Mouse (Mus musculus) layer of hippocampus, postnatal 14 days (tissue): ENCODE results near the gene Celf6. TPM values are rescaled to one million over a fixed set of nuclear protein-coding genes. Genes with fewer than 3 reads are reported as not detected.

Source experiments
- DNase-seq, 2 experiments: peaks; one replicate each; pipeline ENCODE4 v3.0.0; 2021 to 2022; ENCODE audit warnings: low spot score in 2 of 2, mixed read lengths in 1 of 2
- total RNA-seq, 2 experiments: library from RNA; stranded (reverse); gene quantifications; 2 replicates each; pipeline ENCODE4 v1.2.3; 2021

Celf6 gene
- total RNA-seq, 2 experiments from 2014 or later, result 26.7 to 33.8 TPM

DNA sequence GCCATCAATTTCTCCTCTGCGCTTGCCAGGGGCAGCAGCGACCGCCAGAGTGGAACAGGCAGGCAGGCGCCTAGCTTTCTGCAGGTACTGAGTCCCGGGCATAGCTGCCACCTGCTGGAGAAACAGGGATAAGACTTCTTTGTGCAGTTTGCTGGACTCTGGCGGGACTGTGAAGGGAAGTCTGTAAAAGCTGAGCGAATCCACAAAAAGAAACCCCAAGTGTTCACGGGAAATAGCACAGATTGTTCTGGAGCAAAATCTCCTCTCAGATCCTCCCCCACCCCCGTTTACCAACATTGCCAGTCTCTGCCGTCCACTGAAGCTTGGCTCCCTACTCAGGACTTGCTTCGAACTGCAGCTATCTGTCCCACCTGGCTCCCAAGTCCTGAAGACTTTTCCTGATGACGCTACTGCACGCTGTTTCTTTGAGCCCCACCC is 7.2 kb downstream of the Celf6 start:
- DNase-seq, result peak; percentile 80 to 91

GRCm38 (mm10) chr9:59588252-59588651 is 10.5 kb downstream of the Celf6 start:
- DNase-seq, result peak; percentile 42 to 72

- peak; percentile 73 to 91 for DNase-seq
Observed at GRCm38 (mm10) chr9:59588710-59589671, 11.3 kb downstream of the Celf6 start.

DNA sequence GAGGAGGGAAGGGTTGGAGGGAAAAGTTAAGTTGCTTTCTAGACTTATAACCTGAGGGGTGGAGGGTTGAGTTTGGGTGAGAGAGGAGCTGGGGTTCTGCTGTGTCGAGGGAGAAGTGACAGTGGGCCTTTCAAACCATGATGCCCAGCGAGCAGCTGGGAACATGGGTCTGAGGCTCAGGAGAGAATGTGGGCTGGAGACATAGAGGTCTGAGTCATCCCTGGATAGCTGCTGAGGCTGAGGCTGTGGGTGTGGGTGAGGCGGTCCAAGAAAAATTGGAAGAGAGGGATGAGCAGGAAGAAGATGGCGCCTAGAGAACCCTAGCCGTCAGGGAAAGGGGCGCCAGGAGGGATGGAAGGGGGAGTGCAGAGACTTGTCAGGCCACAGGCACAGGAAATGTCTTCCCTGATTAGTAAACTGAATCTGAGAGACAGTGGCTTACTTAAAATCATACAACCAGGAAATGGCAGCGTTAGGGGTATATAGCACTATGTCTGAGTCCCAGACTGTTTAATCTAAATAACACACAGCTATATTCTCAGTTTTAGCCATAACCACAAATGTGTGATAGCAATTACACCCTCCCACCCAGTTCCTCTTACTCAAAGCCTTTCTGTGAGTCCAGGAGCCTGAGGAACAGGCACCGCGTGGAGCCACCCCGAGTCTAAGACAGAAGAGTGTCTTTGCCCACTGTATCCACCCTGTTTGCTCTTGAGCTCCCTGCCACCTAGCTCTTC is 12.2 kb downstream of the Celf6 start:
- no peak for DNase-seq

DNA sequence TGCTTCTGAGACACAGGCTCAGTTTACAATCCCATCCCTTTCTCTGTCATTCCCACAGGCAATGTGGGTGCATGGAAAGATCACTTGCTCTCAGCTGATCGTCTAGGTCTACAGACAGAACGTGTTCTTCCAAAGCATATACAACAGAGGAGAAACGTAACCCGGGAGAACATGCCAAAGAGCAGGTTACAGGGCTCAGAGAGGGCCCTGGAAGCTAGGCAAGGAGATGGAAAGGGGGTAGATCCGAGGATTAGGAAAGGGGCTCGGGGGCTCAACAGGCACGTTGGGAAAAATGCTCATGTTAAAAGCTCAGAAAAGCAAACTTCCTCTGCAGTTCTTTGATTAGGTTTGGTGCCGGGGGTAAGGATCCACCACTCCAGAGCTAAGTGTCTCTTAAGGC is 23.9 kb downstream of the Celf6 start:
- DNase-seq, result no peak

DNA sequence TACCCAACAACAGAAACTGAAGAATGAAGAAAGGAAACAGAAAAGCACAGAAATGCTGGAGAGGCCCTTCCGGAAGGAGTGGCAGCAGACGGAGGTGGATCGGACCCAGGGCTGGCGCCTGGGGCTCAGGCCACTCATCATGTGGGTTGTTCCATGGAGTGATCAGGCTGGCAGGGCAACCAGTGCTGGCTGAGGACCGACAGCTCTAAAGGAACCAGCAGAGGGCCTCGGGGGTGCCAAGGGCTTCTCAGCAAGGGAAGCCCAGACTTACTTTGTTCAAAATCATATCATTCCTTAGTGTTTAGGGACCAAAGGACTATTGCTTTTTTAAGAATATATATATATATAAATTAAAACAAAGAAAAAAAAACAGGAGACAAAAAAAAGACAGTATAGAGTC is 28.2 kb downstream of the Celf6 start:
- no peak for DNase-seq

GRCm38 (mm10) chr9:59610950-59611349 is 33.2 kb downstream of the Celf6 start:
- DNase-seq, result no peak

DNA sequence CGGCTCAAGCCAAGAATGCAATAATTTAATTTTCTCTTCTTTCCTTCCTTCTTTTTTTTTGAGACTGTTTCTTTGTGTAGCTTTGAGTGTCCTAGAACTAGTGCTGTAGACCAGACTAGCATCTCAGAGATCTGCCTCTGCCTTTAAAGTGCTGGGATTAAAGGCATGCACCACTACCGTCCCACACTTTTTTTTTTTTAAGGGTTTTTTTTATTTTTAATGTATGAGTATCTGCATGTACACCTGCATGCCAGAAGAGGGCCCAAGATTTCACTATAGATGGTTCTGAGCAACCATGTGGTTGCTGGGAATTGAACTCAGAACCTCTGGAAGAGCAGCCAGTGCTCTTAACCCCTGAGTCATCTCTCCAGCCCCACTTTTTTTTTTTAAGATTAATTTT is 38.1 kb downstream of the Celf6 start:
- no peak for DNase-seq

GRCm38 (mm10) chr9:59616622-59617306 is 39.0 kb downstream of the Celf6 start, which contains the start of gene Parp6:
Parp6 (plus strand) TSS chr9:59617284.
- peak; percentile 99 to 100 for DNase-seq

DNA sequence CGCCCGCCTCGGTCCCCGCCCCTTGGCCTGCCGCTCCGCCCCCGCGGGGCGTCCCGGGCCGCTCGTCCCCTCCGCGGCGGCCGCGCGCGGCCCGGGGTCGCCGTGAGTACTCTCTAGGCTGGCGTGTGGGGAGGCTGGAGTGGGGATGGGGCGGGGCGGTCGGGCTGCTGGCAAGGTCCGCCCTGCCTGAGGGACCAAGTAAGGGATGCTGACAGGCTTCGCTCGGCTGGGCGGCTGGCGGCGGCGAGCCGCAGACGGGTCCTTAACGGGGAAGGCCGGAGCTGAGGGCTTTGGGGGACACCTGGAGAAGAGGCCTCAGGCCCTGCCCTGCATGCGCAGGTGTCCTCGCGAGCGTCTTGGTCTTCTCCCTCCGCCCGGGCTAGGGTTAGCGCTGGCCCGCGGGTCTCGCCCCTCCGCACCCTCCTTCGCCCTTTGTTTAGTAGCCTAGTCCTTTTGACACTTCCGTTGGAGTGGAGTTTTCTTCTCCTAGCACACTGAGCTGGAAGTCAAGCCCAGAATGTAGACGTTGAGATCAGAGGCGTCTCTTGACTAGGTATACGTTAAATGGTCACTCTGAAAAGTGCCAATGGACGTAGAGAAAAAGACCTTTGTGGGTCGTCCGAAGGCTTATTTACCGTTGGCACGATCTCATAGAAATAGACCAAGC is 39.7 kb downstream of the Celf6 start:
- peak in 1 of 2 experiments; percentile 10 for DNase-seq

DNA sequence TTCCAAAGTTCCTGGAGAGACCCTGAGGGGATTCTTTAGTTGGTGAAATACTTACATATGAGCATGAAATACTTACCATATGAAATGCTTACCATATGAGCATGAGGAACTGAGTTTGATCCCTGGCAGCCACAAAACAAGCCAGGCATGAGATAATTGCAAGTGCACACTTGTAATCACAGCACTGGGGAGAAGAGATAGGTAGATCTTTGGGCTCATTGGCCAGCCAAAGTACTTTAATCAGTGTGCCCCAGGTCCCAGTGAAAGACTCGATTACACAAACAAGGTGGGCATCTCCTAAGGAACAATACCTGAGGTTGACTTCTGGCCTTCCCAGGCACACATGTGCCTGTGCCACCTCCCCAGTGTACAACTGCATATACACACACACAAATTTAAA is 60.7 kb downstream of the Celf6 start:
- DNase-seq, result no peak

DNA sequence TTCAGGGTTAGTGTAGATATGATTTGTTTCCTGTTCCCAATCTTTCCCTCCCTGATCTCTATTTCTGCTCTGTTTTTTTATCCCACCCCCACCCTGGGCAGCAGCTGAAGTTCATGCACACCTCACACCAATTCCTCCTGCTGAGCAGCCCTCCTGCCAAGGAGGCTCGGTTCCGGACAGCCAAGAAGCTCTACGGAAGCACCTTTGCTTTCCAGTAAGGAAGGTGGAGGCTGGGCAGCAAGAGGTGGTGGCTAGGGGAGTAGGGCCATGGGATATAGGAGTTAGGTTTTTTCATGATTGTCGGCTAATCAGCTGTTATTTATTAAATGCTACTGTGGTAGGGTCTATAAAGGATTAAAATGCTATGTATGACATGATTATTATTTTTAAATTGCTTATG is 62.2 kb downstream of the Celf6 start:
- DNase-seq, result no peak

- DNase-seq, result no peak
Observed at GRCm38 (mm10) chr9:59641320-59641719, 63.6 kb downstream of the Celf6 start.

- DNase-seq, result no peak
Observed at GRCm38 (mm10) chr9:59649911-59650310, 72.2 kb downstream of the Celf6 start.

GRCm38 (mm10) chr9:59653371-59653770 is 75.7 kb downstream of the Celf6 start:
- DNase-seq, result no peak

- DNase-seq, result no peak
Observed at GRCm38 (mm10) chr9:59654450-59654983, 76.8 kb downstream of the Celf6 start.

DNA sequence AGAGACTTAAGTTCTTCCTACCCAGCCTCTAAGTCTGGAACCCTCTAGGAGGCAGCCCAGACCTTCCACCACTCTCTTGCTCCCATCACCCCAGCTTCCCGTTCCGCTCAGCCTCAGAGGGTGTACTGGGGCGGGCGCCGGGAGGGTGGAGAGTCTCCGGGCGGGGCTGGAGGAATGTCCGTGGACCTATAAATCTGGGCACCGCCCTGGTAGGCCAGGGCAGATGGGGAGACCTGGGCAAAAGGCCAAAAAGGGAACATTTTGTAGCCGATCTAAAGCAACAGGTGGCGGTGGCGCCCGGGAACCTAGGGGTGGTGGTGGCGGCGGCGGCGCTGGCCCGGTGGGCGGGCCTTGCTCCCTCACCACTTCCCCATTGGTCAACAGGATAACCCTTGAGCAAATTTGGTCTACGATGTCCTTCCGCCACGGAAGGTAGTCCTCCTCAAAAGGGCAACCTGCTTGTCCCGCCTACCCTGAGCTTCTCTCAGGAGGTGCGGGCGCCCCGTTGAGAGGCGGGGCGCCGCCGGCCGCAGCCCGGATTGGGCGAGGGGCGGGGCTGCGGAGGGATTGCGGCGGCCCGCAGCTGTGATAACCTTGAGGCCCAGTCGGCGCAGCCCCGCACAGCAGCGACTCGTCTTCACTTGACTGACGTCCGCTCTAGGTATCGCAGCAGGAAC is 78.4 kb downstream of the Celf6 start, which contains the start of gene Pkm:
Gene Pkm, plus strand, starts transcription at position 411 of the 677 bp plus-strand sequence.
- DNase-seq, result peak; percentile 94 to 98
